Mouse (Mus musculus): ENCODE measurements around the gene Nsmce3. TPM values are rescaled to one million over a fixed set of nuclear protein-coding genes. Genes with fewer than 3 reads are reported as not detected.

Nsmce3 gene
- polyA plus RNA-seq, 1 experiment, result 2.7 TPM

DNA sequence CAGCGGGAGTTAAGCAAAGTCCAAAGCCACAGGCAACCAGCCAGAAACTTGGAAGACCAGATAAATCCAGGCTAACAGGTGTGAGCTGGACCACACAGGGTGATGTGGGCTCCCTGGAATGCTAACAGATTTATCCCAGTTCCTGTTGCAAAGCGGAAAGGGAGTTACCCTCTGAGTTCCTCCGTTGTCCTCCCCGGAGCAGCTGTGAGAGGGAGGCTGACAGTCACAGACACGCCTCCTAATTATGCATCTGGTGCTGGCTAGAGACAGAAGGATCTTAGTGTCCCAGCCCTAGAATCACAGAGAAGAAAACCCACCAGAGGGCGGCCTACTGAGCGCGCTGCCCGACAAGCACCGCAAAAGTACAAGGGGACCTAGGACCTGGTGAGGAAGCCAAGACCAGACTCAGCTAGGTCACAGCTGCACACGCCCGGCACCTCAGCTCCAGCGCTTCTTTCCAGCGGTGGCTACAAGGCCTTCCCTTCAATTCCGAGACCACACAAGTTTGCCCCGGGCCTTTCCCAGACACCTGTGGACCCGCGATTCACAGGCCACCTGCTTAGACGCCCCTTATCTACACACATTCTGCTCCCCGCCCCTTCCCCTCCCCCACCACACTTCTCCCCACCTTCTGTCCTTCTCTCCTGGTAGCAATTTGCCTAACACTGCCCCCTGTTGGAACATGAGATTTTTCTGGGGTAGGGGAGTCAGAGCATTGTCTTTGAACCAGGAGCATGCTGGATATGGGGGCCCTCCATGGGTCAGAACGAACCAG is 32.8 kb downstream of the Nsmce3 start:
- Histone ChIP-seq H3K27me3 (ENCODE audit: control insufficient read depth, insufficient read depth, low read length) (no peaks in the 10 kb centered on the region), H3K27ac (ENCODE audit: insufficient read depth, low read length) (no peak overlapping the region), H3K36me3 (ENCODE audit: control insufficient read depth, insufficient read depth, low read length) (no peaks in the 10 kb centered on the region), H3K4me3 (ENCODE audit: extremely low read depth, insufficient read depth, insufficient read length) (no peak overlapping the region), H3K4me1 (ENCODE audit: control insufficient read depth, insufficient read depth, insufficient read length) (no peaks in the 10 kb centered on the region)
- whole genome bisulfite sequencing, result 10% methylated on average over 21 of the region's 21 CpGs
- no peak for DNase-seq (ENCODE audit: low read depth in 1 of 2, low spot score in 2 of 2)
- TF ChIP-seq CTCF (IDR thresholded peaks at IDR 0.05; ENCODE audit: extremely low read depth, insufficient read depth, insufficient read length, insufficient replicate concordance), result no peak
- TF ChIP-seq POLR2A (IDR thresholded peaks at IDR 0.05; ENCODE audit: low read depth, low read length), result no peak

DNA sequence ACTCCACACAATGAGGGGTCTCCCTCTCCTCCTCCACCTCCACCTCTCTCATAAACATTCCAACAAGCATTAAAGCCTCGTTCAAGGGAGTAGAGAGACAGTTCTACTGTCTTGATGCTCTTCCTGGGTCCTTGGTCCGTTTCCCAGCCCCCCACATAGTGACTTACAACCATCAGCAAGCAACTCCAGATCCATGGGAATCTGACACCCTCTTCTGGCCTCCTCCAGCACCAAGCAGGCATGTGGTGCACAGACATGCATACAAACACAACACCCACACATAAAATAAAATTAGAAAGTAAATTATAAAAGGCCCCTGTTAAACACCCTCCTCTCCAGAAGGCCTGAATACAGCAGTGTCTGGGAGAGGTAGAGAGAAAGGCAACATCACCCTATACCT is 33.5 kb downstream of the Nsmce3 start:
- Histone ChIP-seq H3K36me3 (ENCODE audit: control insufficient read depth, insufficient read depth, low read length) (no peaks in the 10 kb centered on the region), H3K4me1 (ENCODE audit: control insufficient read depth, insufficient read depth, insufficient read length) (no peaks in the 10 kb centered on the region), H3K27ac (ENCODE audit: insufficient read depth, low read length) (no peak overlapping the region), H3K27me3 (ENCODE audit: control insufficient read depth, insufficient read depth, low read length) (no peaks in the 10 kb centered on the region), H3K4me3 (ENCODE audit: extremely low read depth, insufficient read depth, insufficient read length) (no peak overlapping the region)
- TF ChIP-seq CTCF (IDR thresholded peaks at IDR 0.05; ENCODE audit: extremely low read depth, insufficient read depth, insufficient read length, insufficient replicate concordance) (no peak), POLR2A (IDR thresholded peaks at IDR 0.05; ENCODE audit: low read depth, low read length) (no peak)
- DNase-seq (ENCODE audit: low read depth in 1 of 2, low spot score in 2 of 2), result no peak
- WGBS, result 63% methylated on average over 2 of the region's 2 CpGs

DNA sequence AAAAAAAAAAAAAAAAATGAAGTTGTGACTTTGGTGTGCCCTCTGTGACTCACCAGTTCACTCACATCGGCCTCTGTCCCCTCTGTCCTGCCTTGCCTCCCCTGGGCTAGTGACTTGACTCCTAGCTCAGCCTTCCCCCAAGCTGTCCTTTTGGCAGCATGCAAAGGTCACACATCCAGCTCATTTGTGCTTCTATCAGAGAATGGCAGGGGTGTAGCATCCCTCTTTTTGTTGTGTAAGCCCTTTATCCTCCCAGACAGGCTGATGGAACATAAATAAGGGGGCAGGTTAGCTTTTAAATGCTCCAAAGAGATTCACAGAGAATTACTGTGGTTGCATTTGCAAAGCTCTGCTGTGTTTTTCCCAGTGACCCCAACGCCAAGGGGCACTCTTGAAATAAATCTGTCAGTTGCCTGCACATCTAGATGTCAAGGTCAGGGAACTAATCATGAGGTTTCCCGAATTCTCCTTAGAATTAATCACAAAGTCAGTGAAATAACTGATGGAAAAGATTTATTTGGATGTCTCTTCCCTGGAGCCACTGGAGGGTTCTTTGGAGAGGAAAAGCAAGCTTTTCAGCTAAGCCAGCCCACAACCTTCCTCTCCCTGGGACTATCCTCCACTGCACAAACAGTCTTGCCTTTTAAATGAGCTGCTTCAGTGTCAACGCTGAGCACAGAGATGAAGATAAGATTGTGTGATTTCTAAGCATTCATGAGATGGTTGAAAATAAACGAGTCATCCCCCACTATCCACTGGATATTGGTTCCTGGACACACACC is 42.4 kb downstream of the Nsmce3 start:
- TF ChIP-seq POLR2A (IDR thresholded peaks at IDR 0.05; ENCODE audit: low read depth, low read length), result no peak
- TF ChIP-seq CTCF (IDR thresholded peaks at IDR 0.05; ENCODE audit: extremely low read depth, insufficient read depth, insufficient read length, insufficient replicate concordance), result no peak
- no peak for DNase-seq (ENCODE audit: low read depth in 1 of 2, low spot score in 2 of 2)
- Histone ChIP-seq H3K4me1 (ENCODE audit: control insufficient read depth, insufficient read depth, insufficient read length) (no peaks in the 10 kb centered on the region), H3K4me3 (ENCODE audit: extremely low read depth, insufficient read depth, insufficient read length) (no peak overlapping the region), H3K36me3 (ENCODE audit: control insufficient read depth, insufficient read depth, low read length) (no peaks in the 10 kb centered on the region), H3K27ac (ENCODE audit: insufficient read depth, low read length) (no peak overlapping the region), H3K27me3 (ENCODE audit: control insufficient read depth, insufficient read depth, low read length) (no peaks in the 10 kb centered on the region)
- WGBS, result 50% methylated on average over 5 of the region's 5 CpGs

DNA sequence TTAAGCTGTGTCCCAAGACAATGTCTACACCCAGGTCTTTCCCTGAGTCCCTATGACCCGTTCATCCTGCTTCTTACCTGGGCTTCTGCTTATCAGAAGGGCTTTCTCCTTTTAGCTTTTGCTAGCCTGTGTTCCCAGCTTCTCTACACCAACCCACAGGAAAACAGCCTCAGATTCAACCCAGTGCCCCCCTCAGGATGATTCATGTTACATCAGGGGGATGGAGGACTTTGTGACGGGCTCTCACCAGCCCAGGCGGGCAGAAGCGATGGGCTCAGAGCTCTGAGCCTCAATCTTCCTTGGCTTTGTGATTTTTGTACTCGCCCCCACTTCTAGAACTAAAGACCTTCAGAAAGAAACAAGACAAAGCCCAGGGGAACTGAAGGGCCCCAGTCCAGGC is 51.7 kb downstream of the Nsmce3 start:
- Histone ChIP-seq H3K36me3 (ENCODE audit: control insufficient read depth, insufficient read depth, low read length) (no peaks in the 10 kb centered on the region), H3K27ac (ENCODE audit: insufficient read depth, low read length) (no peak overlapping the region), H3K27me3 (ENCODE audit: control insufficient read depth, insufficient read depth, low read length) (no peaks in the 10 kb centered on the region), H3K4me1 (ENCODE audit: control insufficient read depth, insufficient read depth, insufficient read length) (no peaks in the 10 kb centered on the region), H3K4me3 (ENCODE audit: extremely low read depth, insufficient read depth, insufficient read length) (no peak overlapping the region)
- TF ChIP-seq POLR2A (IDR thresholded peaks at IDR 0.05; ENCODE audit: low read depth, low read length) (no peak), CTCF (IDR thresholded peaks at IDR 0.05; ENCODE audit: extremely low read depth, insufficient read depth, insufficient read length, insufficient replicate concordance) (no peak)
- 89% methylated on average over 5 of the region's 5 CpGs for WGBS
- DNase-seq (ENCODE audit: low read depth in 1 of 2, low spot score in 2 of 2), result no peak

DNA sequence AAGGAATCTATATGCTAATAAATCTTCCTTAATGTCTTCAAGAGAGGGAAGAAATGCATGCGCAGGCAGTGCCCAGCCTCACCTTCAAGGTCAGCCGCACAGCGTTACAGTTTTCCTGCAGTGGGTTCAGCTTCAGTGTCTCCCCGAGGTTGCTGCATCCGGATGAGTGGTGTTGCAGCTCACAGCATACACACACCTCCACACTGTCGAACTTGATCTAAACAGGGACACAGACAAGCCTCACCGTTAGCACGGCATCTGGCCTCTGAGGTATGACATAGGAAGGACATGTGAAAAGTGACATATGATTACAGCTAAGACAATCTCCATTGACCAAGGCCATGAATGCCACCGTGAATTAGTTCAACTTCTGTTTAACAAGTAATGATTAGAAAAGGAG is 53.1 kb downstream of the Nsmce3 start:
- WGBS, result 88% methylated on average over 9 of the region's 9 CpGs
- TF ChIP-seq POLR2A (IDR thresholded peaks at IDR 0.05; ENCODE audit: low read depth, low read length) (no peak), CTCF (IDR thresholded peaks at IDR 0.05; ENCODE audit: extremely low read depth, insufficient read depth, insufficient read length, insufficient replicate concordance) (no peak)
- no peak overlapping the region for H3K4me3 ChIP-seq (ENCODE audit: extremely low read depth, insufficient read depth, insufficient read length)
- no peak overlapping the region for H3K27ac ChIP-seq (ENCODE audit: insufficient read depth, low read length)
- no peaks in the 10 kb centered on the region for H3K36me3 ChIP-seq (ENCODE audit: control insufficient read depth, insufficient read depth, low read length)
- no peaks in the 10 kb centered on the region for H3K27me3 ChIP-seq (ENCODE audit: control insufficient read depth, insufficient read depth, low read length)
- H3K4me1 ChIP-seq (ENCODE audit: control insufficient read depth, insufficient read depth, insufficient read length), result no peaks in the 10 kb centered on the region
- no peak for DNase-seq (ENCODE audit: low read depth in 1 of 2, low spot score in 2 of 2)
